Mouse (Mus musculus) embryonic facial prominence, embryonic 13.5 days (tissue): ENCODE measurements around the gene Nat8f2. TPM values are rescaled to one million over a fixed set of nuclear protein-coding genes. Genes with fewer than 3 reads are reported as not detected.
"Not testable (repeated sequence)": the region's sequence is repeated elsewhere in the genome, so short reads cannot be mapped to it uniquely, and the experiment has no call there.

ENCODE experiments used
- ATAC-seq: fragments of 200-750 bp; cut with Nextera tagmentation; 2 replicates; pipeline ENCODE4 v1.8.0; 2017; ENCODE audit warnings: low read depth; ENCODE audit not compliant: insufficient number of reproducible peaks, insufficient read depth, low FRiP score, low TSS enrichment
- H3K27ac ChIP-seq: fragments of 300-500 bp; sonication (generic); 2 replicates; pipeline ENCODE4 v1.5.1; 2015; ENCODE audit warnings: moderate library complexity, mild to moderate bottlenecking, inconsistent platforms
- H3K27me3 ChIP-seq: fragments of 300-500 bp; sonication (generic); 2 replicates; pipeline ENCODE4 v1.6.1; 2015; ENCODE audit warnings: mild to moderate bottlenecking, inconsistent platforms
- H3K36me3 ChIP-seq: fragments of 300-500 bp; sonication (generic); 2 replicates; pipeline ENCODE4 v1.6.1; 2015; ENCODE audit warnings: mild to moderate bottlenecking, inconsistent platforms
- H3K4me1 ChIP-seq: fragments of 300-500 bp; sonication (generic); 2 replicates; pipeline ENCODE4 v1.6.1; 2015; ENCODE audit warnings: inconsistent platforms
- H3K4me2 ChIP-seq: fragments of 300-500 bp; sonication (generic); 2 replicates; pipeline ENCODE4 v1.6.1; 2015; ENCODE audit warnings: moderate library complexity, mild to moderate bottlenecking, inconsistent platforms
- H3K4me3 ChIP-seq: fragments of 300-500 bp; sonication (generic); 2 replicates; pipeline ENCODE4 v1.5.1; 2015; ENCODE audit warnings: mild to moderate bottlenecking, inconsistent platforms
- H3K9ac ChIP-seq: fragments of 300-500 bp; sonication (generic); 2 replicates; pipeline ENCODE4 v1.6.1; 2015; ENCODE audit warnings: mild to moderate bottlenecking, inconsistent platforms
- H3K9me3 ChIP-seq: fragments of 300-500 bp; sonication (generic); 2 replicates; pipeline ENCODE4 v1.6.1; 2016; ENCODE audit warnings: inconsistent platforms
- WGBS: fragments of 180-500 bp; shearing (Covaris S2); methylation state at CpG from one replicate; pipeline ENCODE4 v1.1.7; 2015; ENCODE audit warnings: mixed read lengths; 5-methylcytosine and 5-hydroxymethylcytosine counted together
- polyA plus RNA-seq: library from polyadenylated mRNA; unstranded; fragments of >200 nt; fragmentation: Nextera tagmentation; extraction: Ambion mirVana; gene quantifications from 2 replicates; pipeline ENCODE4 v1.2.1, GENCODE M21; 2015

Nat8f2 gene
- not detected in 2 replicates for polyA plus RNA-seq

DNA sequence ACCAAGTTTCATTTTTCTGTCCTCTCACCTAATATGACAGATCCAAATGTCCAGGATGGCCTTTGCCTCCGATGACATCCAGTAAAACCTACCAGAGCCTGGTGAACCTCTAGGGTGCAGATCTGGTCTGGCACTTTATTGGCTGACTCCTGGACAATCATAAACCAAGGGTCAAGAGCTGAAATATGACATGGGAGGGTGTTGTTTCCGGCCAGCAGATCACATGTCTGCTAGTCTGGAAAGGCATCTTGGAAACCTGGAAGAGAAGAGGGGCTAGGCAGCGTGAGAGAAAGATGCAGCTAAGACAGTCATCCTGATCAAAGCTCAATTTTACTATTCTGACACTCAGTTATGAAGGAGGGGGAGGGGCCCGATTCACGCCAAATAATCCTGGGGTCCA is at the start of gene Nat8f2:
Nat8f2 (minus strand) TSS at position 153 of the 400 bp plus-strand sequence.
- not testable (repeated sequence) for H3K4me2 ChIP-seq, H3K4me1 ChIP-seq, H3K9me3 ChIP-seq, H3K27ac ChIP-seq, H3K9ac ChIP-seq, H3K27me3 ChIP-seq, H3K4me3 ChIP-seq, ATAC-seq, H3K36me3 ChIP-seq
- WGBS: 77% methylated on average over 5 of the region's 5 CpGs

- 92% methylated on average over 3 of the region's 3 CpGs for WGBS
- H3K9ac ChIP-seq, H3K4me3 ChIP-seq, H3K27me3 ChIP-seq, H3K9me3 ChIP-seq, ATAC-seq, H3K27ac ChIP-seq, H3K4me2 ChIP-seq: not testable (repeated sequence)
- H3K36me3 ChIP-seq: peaks cover 19% of the 10 kb centered on the region
- peaks cover 16% of the 10 kb centered on the region for H3K4me1 ChIP-seq
Observed at GRCm38 (mm10) chr6:85918341-85918740, 49.4 kb upstream of the Nat8f2 start.

- Histone ChIP-seq H3K4me3 (peak overlapping the region; percentile 64), H3K27ac (0 out of 2 replicates have a peak overlapping the region, but pooled peaks have one; percentile 89), H3K4me1 (peaks cover 16% of the 10 kb centered on the region), H3K27me3 (no peaks in the 10 kb centered on the region), H3K4me2 (peak overlapping the region; percentile 82), H3K36me3 (peaks cover 4% of the 10 kb centered on the region; the same call in 1 of the 2 replicates), H3K9me3 (no peaks in the 10 kb centered on the region), H3K9ac (peak overlapping the region; percentile 87; the same call in 1 of the 2 replicates)
- WGBS: 82% methylated on average over 6 of the region's 6 CpGs
- no peak for ATAC-seq
Observed at GRCm38 (mm10) chr6:85916596-85916995, 47.6 kb upstream of the Nat8f2 start.

GRCm38 (mm10) chr6:85915539-85916513 is 46.9 kb upstream of the Nat8f2 start, which contains the start of gene Nat8f1:
Nat8f1 (minus strand) TSS chr6:85915687.
- WGBS: under 1% methylated on average over 61 of the region's 61 CpGs
- peak within 1 kb of the TSS; percentile 89 for H3K27ac ChIP-seq
- H3K9ac ChIP-seq: peak within 1 kb of the TSS; percentile 87
- H3K4me2 ChIP-seq: peak within 1 kb of the TSS; percentile 82
- H3K4me3 ChIP-seq: peak within 1 kb of the TSS; percentile 64
- not testable (repeated sequence) for H3K36me3 ChIP-seq, H3K27me3 ChIP-seq, H3K9me3 ChIP-seq
- peaks cover 16% of the 10 kb centered on the region for H3K4me1 ChIP-seq
- peak; percentile 89 for ATAC-seq

DNA sequence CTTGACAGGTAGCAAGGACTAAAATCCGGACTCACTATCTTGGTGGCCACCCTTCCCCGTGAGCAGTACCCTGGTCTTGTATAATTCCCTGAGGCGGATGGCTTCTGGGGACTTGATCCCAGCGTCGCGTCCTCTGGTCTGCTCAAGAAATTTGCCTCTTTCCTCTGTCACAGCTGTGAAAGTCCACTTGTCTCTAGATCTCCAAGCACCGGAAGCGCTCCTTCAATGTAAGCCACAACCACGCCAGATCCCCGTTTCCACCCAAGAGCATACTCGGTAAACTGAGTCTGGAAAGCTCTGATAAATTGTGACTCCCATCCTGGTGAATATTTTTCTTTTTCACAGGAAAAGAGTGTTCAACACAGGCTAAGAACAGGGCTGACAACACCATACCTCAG is 46.2 kb upstream of the Nat8f2 start:
- peak overlapping the region; percentile 64 for H3K4me3 ChIP-seq
- H3K27me3 ChIP-seq: no peaks in the 10 kb centered on the region
- no peaks in the 10 kb centered on the region for H3K9me3 ChIP-seq
- 4% methylated on average over 11 of the region's 11 CpGs for WGBS
- H3K9ac ChIP-seq: peak overlapping the region; percentile 87
- peak overlapping the region; percentile 82 for H3K4me2 ChIP-seq
- ATAC-seq: no peak
- H3K4me1 ChIP-seq: peaks cover 16% of the 10 kb centered on the region
- peak overlapping the region; percentile 89 for H3K27ac ChIP-seq
- H3K36me3 ChIP-seq: no peaks in the 10 kb centered on the region

DNA sequence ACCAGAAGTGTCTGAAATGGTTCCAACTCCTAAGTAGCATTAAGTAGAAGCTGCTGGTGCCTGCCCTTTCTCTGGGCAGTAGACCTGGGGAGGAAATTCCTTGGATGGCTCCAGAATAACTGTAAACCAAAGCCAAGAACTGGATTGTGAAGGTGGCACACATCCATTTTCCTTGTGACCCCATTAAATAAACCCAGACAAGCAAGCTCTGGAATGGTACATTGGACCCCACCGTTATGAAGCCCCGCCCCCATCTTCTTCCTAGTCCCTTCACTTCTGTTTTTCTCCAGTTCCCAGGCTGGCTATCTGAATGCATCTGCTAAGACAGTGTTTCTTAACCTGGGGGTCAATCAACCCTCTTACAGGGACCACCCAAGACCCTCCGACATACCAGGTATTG is 42.6 kb upstream of the Nat8f2 start, which contains the start of gene Tprkb:
Tprkb (plus strand) TSS at position 279 of the 400 bp plus-strand sequence.
- Histone ChIP-seq H3K9me3 (no peaks in the 10 kb centered on the region), H3K4me2 (no peak within 1 kb of the TSS), H3K27me3 (no peaks in the 10 kb centered on the region), H3K36me3 (no peaks in the 10 kb centered on the region), H3K27ac (no peak within 1 kb of the TSS), H3K9ac (no peak within 1 kb of the TSS), H3K4me1 (peaks cover 16% of the 10 kb centered on the region), H3K4me3 (no peak within 1 kb of the TSS)
- 73% methylated on average over 3 of the region's 3 CpGs for WGBS
- no peak for ATAC-seq

DNA sequence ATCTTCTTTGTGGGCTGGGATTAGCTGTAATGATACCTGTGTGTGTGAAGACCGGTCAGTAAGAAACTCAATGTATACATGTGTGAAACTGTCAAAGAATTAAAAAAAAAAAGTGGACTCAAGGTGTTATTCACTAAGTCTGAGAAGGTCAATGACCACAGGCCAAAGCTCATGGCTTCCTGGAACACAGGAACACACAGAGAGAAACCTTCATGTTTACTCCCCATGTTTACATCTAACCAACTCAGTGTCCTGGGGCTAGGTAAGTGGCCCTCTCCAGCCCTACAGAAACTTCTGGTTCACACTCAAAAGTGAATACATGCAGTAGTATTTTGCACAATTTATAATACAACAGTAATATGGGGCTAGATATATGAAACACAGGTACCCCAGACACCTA is 40.7 kb upstream of the Nat8f2 start:
- 92% methylated on average over 1 of the region's 1 CpGs for WGBS
- ATAC-seq: no peak
- no peaks in the 10 kb centered on the region for H3K36me3 ChIP-seq
- H3K27me3 ChIP-seq: no peaks in the 10 kb centered on the region
- H3K4me2 ChIP-seq: no peak overlapping the region
- no peak overlapping the region for H3K4me3 ChIP-seq
- H3K27ac ChIP-seq: no peak overlapping the region
- H3K4me1 ChIP-seq: peaks cover 6% of the 10 kb centered on the region
- H3K9me3 ChIP-seq: no peaks in the 10 kb centered on the region
- no peak overlapping the region for H3K9ac ChIP-seq

DNA sequence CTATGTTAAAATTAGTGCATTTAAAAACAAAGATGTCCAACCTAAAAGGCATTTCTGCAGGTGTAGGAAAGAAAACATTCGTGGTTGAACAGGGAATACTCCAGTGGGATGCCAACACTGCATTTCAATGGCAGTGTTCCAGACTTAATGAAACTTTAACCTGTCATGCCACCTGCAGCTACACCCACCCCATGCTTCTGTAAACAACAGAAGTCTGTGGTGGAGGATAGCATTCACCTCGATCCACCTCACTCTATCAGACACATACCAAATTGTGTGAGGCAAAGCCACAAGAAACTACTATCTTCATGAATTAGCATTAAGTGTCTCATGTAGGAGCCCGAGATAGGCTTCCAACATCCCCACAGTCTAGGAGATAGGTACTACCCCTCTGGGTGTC is 39.4 kb upstream of the Nat8f2 start:
- no peak overlapping the region for H3K4me2 ChIP-seq
- no peaks in the 10 kb centered on the region for H3K27me3 ChIP-seq
- no peaks in the 10 kb centered on the region for H3K9me3 ChIP-seq
- no peak for ATAC-seq
- H3K9ac ChIP-seq: no peak overlapping the region
- H3K27ac ChIP-seq: no peak overlapping the region
- 75% methylated on average over 3 of the region's 3 CpGs for WGBS
- H3K36me3 ChIP-seq: no peaks in the 10 kb centered on the region
- H3K4me1 ChIP-seq: no peaks in the 10 kb centered on the region
- no peak overlapping the region for H3K4me3 ChIP-seq

GRCm38 (mm10) chr6:85906911-85907351 is 38.0 kb upstream of the Nat8f2 start:
- ATAC-seq, H3K9ac ChIP-seq, H3K4me3 ChIP-seq: not testable (repeated sequence)

GRCm38 (mm10) chr6:85904642-85905061 is 35.7 kb upstream of the Nat8f2 start, which contains the start of gene Nat8f4:
Nat8f4 (minus strand) TSS chr6:85904884.
- WGBS: 20% methylated on average over 20 of the region's 20 CpGs
- not testable (repeated sequence) for H3K27ac ChIP-seq, H3K4me1 ChIP-seq, H3K9me3 ChIP-seq, H3K36me3 ChIP-seq, H3K9ac ChIP-seq, ATAC-seq, H3K27me3 ChIP-seq
- Histone ChIP-seq H3K4me3 (peak within 1 kb of the TSS; percentile 24), H3K4me2 (peak within 1 kb of the TSS; percentile 43)

More at GRCm38 (mm10) chr6:85906911-85907351, 38.0 kb upstream of the Nat8f2 start:
- not testable (repeated sequence) for H3K4me2 ChIP-seq, H3K36me3 ChIP-seq, H3K27ac ChIP-seq, H3K4me1 ChIP-seq, H3K9me3 ChIP-seq, H3K27me3 ChIP-seq
- WGBS: 64% methylated on average over 2 of the region's 2 CpGs

DNA sequence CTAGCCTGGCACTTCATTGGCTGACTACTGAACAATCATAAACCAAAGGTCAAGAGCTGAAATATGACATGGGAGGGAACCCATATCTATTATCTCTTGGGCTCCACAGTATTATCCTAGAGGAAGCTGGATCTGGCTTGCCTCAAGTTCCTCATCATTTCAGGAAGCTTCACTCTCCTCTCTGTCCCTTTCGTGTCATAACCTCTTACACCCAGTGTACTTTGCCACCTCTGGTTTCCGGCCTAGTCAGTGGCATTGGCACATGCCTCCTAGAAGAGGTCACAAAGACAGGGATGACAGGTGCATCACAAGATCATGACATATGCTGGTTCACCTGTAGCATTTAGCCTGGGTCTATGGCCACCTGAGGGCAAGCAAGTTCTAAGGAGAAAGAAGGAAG is 33.3 kb upstream of the Nat8f2 start:
- Histone ChIP-seq H3K27ac (no peak overlapping the region), H3K27me3 (no peaks in the 10 kb centered on the region), H3K9me3 (no peaks in the 10 kb centered on the region), H3K36me3 (no peaks in the 10 kb centered on the region), H3K4me2 (no peak overlapping the region), H3K4me3 (no peak overlapping the region), H3K9ac (no peak overlapping the region), H3K4me1 (no peaks in the 10 kb centered on the region)
- WGBS: 93% methylated on average over 2 of the region's 2 CpGs
- ATAC-seq: no peak
